Comparison of ENCODE assay signal across 8 mouse cellular contexts in genomic region chr9:43150075-43150474, GRCm38 (mm10). TPM values are rescaled to one million over a fixed set of nuclear protein-coding genes. Genes with fewer than 3 reads are reported as not detected.
A peak's percentile ranks its signal among the peaks of the same experiment; 100 is the strongest.
DNase-seq lines count a peak whose midpoint lies in the region; ATAC-seq and TF ChIP-seq lines count a peak whose summit lies in the region.

No protein-coding gene starts in this region.

- no peak overlapping the region for H3K27ac ChIP-seq in hindbrain, postnatal 0 days
- no peak overlapping the region for H3K27ac ChIP-seq in hindbrain, embryonic 12.5 days
- no peak overlapping the region for H3K27ac ChIP-seq in heart, embryonic 15.5 days
- H3K27ac ChIP-seq in midbrain, embryonic 10.5 days (replicated peaks), result no peak overlapping the region

- 0 out of 2 replicates have a peak overlapping the region, but pooled peaks have one; percentile 13 for H3K9ac ChIP-seq in hindbrain, postnatal 0 days (replicated peaks; ENCODE audit: low read length)
- no peak overlapping the region for H3K9ac ChIP-seq in hindbrain, embryonic 12.5 days
- no peak overlapping the region for H3K9ac ChIP-seq in heart, embryonic 15.5 days

- WGBS in hindbrain, postnatal 0 days, result 47% methylated on average over 10 of the region's 10 CpGs
- WGBS in hindbrain, embryonic 12.5 days, result 69% methylated on average over 10 of the region's 10 CpGs
- 10% methylated on average over 10 of the region's 10 CpGs for WGBS in heart, embryonic 15.5 days
- WGBS in midbrain, embryonic 10.5 days, result 70% methylated on average over 10 of the region's 10 CpGs

- no peak for ATAC-seq in hindbrain, postnatal 0 days
- ATAC-seq in hindbrain, embryonic 12.5 days (ENCODE audit: low FRiP score), result no peak
- ATAC-seq in heart, embryonic 15.5 days (replicated peaks; ENCODE audit: insufficient number of reproducible peaks, insufficient read depth, low FRiP score, low read depth), result 0 out of 2 replicates have a peak, but pooled peaks have one; percentile 53

- H3K9me3 ChIP-seq in hindbrain, postnatal 0 days (ENCODE audit: low read length), result no peaks in the 10 kb centered on the region
- H3K9me3 ChIP-seq in hindbrain, embryonic 12.5 days (replicated peaks), result no peaks in the 10 kb centered on the region
- H3K9me3 ChIP-seq in heart, embryonic 15.5 days (replicated peaks), result no peaks in the 10 kb centered on the region
- no peaks in the 10 kb centered on the region for H3K9me3 ChIP-seq in midbrain, embryonic 10.5 days (replicated peaks)

- DNase-seq in hindbrain, postnatal 0 days (ENCODE audit: low spot score), result peak; percentile 28
- DNase-seq in adrenal gland, postnatal 14 days, result peak; percentile 45
- DNase-seq in lung, postnatal 14 days, result peak; percentile 28
- no peak for DNase-seq in midbrain, embryonic 10.5 days (ENCODE audit: low spot score)
- DNase-seq in embryo, embryonic 10 days (ENCODE audit: low spot score), result no peak
- no peak for DNase-seq in cerebellum, adult 18-20 months

- no peak overlapping the region for H3K4me2 ChIP-seq in hindbrain, postnatal 0 days (ENCODE audit: low read depth, low read length)
- no peak overlapping the region for H3K4me2 ChIP-seq in hindbrain, embryonic 12.5 days (replicated peaks)
- peak overlapping the region; percentile 45 for H3K4me2 ChIP-seq in heart, embryonic 15.5 days

- H3K27me3 ChIP-seq in hindbrain, postnatal 0 days (ENCODE audit: insufficient read depth, low read length), result no peaks in the 10 kb centered on the region
- H3K27me3 ChIP-seq in hindbrain, embryonic 12.5 days, result no peaks in the 10 kb centered on the region
- peaks cover 17% of the 10 kb centered on the region for H3K27me3 ChIP-seq in heart, embryonic 15.5 days
- peaks cover 10% of the 10 kb centered on the region; the same call in 1 of the 2 replicates for H3K27me3 ChIP-seq in midbrain, embryonic 10.5 days (ENCODE audit: low read depth, poor library complexity, severe bottlenecking)

- no peak overlapping the region for H3K4me3 ChIP-seq in hindbrain, postnatal 0 days (ENCODE audit: low read length)
- H3K4me3 ChIP-seq in hindbrain, embryonic 12.5 days, result no peak overlapping the region
- H3K4me3 ChIP-seq in heart, embryonic 15.5 days, result 0 out of 2 replicates have a peak overlapping the region, but pooled peaks have one; percentile 13
- H3K4me3 ChIP-seq in midbrain, embryonic 10.5 days, result no peak overlapping the region

- no peak for TF ChIP-seq CTCF in hindbrain, postnatal 0 days (IDR thresholded peaks at IDR 0.05; ENCODE audit: low read depth)

- no peaks in the 10 kb centered on the region for H3K4me1 ChIP-seq in hindbrain, postnatal 0 days (ENCODE audit: insufficient read depth, low read length)
- H3K4me1 ChIP-seq in hindbrain, embryonic 12.5 days, result 0 out of 2 replicates have a peak, but pooled peaks cover 3% of the 10 kb centered on the region
- H3K4me1 ChIP-seq in heart, embryonic 15.5 days (replicated peaks), result peaks cover 12% of the 10 kb centered on the region
- no peaks in the 10 kb centered on the region for H3K4me1 ChIP-seq in midbrain, embryonic 10.5 days

- no peaks in the 10 kb centered on the region for H3K36me3 ChIP-seq in hindbrain, postnatal 0 days (ENCODE audit: insufficient read depth, low read length)
- H3K36me3 ChIP-seq in hindbrain, embryonic 12.5 days, result no peaks in the 10 kb centered on the region
- H3K36me3 ChIP-seq in heart, embryonic 15.5 days, result no peaks in the 10 kb centered on the region
- no peaks in the 10 kb centered on the region for H3K36me3 ChIP-seq in midbrain, embryonic 10.5 days

RNA-seq across cellular contexts. Expression of gene Tmem136, which starts 33.7 kb away (rescaled TPM):
- 11.6 and 14.4 TPM in 2 replicates for total RNA-seq in hindbrain, postnatal 0 days (2014; rRNA removed)
- polyA plus RNA-seq in hindbrain, postnatal 0 days (2015; fragmentation: Nextera tagmentation; extraction: Ambion mirVana), result 8.4 and 8.8 TPM in 2 replicates
- 10.7 and 13.7 TPM in 2 replicates for polyA plus RNA-seq in hindbrain, embryonic 12.5 days (2016; fragmentation: Nextera tagmentation; extraction: Ambion mirVana)
- 4.5 and 5.2 TPM in 2 replicates for total RNA-seq in adrenal gland, postnatal 14 days (2021)
- polyA plus RNA-seq in heart, embryonic 15.5 days (2015; fragmentation: Nextera tagmentation; extraction: Ambion mirVana), result 10.2 and 11.8 TPM in 2 replicates
- polyA plus RNA-seq in midbrain, embryonic 10.5 days (2016; fragmentation: Nextera tagmentation; extraction: Ambion mirVana), result 12.6 and 16.3 TPM in 2 replicates

RNA-seq across cellular contexts. Expression of gene Arhgef12, which starts 43.0 kb away (rescaled TPM):
- 86.0 and 116 TPM in 2 replicates for total RNA-seq in hindbrain, postnatal 0 days (2014; rRNA removed)
- polyA plus RNA-seq in hindbrain, postnatal 0 days (2015; fragmentation: Nextera tagmentation; extraction: Ambion mirVana), result 14.0 and 14.9 TPM in 2 replicates
- polyA plus RNA-seq in hindbrain, embryonic 12.5 days (2016; fragmentation: Nextera tagmentation; extraction: Ambion mirVana), result 16.1 and 18.5 TPM in 2 replicates
- total RNA-seq in adrenal gland, postnatal 14 days (2021), result 115 and 123 TPM in 2 replicates
- polyA plus RNA-seq in heart, embryonic 15.5 days (2015; fragmentation: Nextera tagmentation; extraction: Ambion mirVana), result 11.0 and 11.3 TPM in 2 replicates
- polyA plus RNA-seq in midbrain, embryonic 10.5 days (2016; fragmentation: Nextera tagmentation; extraction: Ambion mirVana), result 7.3 and 7.8 TPM in 2 replicates

Comparison
In these comparisons a context has a peak if more than half of its experiments do, and no peak if none do; other contexts are left out.
1. DNase-seq: peak in hindbrain, postnatal 0 days (single experiment), adrenal gland, postnatal 14 days (single experiment) and lung, postnatal 14 days (single experiment); none in midbrain, embryonic 10.5 days (single experiment), embryo, embryonic 10 days (single experiment) and cerebellum, adult 18-20 months (0 of 2).